Mouse (Mus musculus): ENCODE results near the gene Hoxb5.

Gene Hoxb5

DNA sequence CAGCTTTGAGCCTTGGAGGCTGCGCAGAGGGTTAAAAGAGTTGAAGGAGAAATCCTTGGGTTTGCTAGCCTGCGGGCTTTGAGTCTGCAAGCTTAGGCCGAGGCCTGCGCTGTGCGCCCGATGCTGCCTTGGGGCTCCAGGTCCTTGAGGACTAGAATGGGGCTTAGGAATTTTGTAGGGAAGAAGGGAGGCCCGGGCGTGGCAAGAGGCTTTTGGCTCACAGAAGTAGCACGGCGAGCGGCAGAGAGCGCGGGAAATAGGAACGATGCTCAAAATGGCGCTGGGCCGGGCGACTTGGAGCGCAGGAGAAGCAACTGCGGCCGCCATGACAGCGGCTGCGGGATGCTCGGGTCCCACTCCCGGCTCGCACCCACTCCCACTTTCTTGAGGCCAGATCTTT lies 51.2 kb downstream of the Hoxb5 start:
- no peak for DNase-seq (ENCODE audit: low spot score)

DNA sequence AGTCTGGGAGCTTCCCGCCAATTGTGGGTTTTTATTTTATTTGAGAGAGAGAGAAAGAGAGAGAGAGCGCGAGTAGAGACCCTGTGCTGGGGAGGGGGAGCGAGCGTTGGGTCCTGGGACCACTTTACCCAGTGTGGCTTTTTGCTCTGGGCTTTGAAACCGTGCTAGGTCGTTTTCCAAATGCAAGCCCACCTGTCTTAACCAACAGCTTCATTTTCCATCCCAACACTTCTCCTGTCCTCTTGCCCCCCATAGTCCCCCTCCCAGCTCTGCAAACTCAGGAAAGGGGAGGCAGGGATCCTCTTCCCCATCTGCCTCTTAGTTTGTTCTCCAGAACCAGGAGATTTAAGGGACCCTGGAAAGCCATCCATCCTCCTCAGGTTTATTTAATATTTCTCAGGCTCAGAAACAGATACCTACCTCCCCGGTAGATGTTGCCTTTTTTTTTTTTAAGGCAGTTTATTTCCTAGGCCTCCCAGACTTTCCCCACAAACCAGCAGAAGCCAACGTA lies 51.7 kb downstream of the Hoxb5 start:
- no peak for DNase-seq (ENCODE audit: low spot score)
